Mouse (Mus musculus) hindbrain, embryonic 10.5 days (tissue): ENCODE data around the gene Uqcc2. TPM values are rescaled to one million over a fixed set of nuclear protein-coding genes. Genes with fewer than 3 reads are reported as not detected.

ENCODE experiments used
- DNase-seq: peaks from one replicate; pipeline ENCODE4 v3.0.0-alpha.2; 2017; ENCODE audit warnings: low spot score
- H3K27ac ChIP-seq: fragments of 300-500 bp; sonication (generic); 2 replicates; pipeline ENCODE4 v1.5.1; 2016; ENCODE audit warnings: mild to moderate bottlenecking, moderate library complexity
- H3K27me3 ChIP-seq: fragments of 300-500 bp; sonication (generic); 2 replicates; pipeline ENCODE4 v1.6.1; 2016; ENCODE audit warnings: mild to moderate bottlenecking; ENCODE audit not compliant: poor library complexity, insufficient read depth, severe bottlenecking
- H3K36me3 ChIP-seq: fragments of 300-500 bp; sonication (generic); 2 replicates; pipeline ENCODE4 v1.6.1; 2016; ENCODE audit warnings: mild to moderate bottlenecking, moderate library complexity
- H3K4me1 ChIP-seq: fragments of 300-500 bp; sonication (generic); replicated peaks from 2 replicates; pipeline ENCODE4 v1.6.1; 2016; ENCODE audit warnings: mild to moderate bottlenecking
- H3K4me3 ChIP-seq: fragments of 300-500 bp; sonication (generic); 2 replicates; pipeline ENCODE4 v1.5.1; 2016; ENCODE audit warnings: mild to moderate bottlenecking, moderate library complexity
- H3K9me3 ChIP-seq: fragments of 300-500 bp; sonication (generic); 2 replicates; pipeline ENCODE4 v1.6.1; 2016; ENCODE audit warnings: mild to moderate bottlenecking, moderate library complexity
- WGBS: fragments of 180-500 bp; shearing (Covaris S2); methylation state at CpG from one replicate; pipeline ENCODE4 v1.1.7; 2016; 5-methylcytosine and 5-hydroxymethylcytosine counted together
- polyA plus RNA-seq: library from polyadenylated mRNA; unstranded; fragments of >200 nt; fragmentation: Nextera tagmentation; extraction: Ambion mirVana; gene quantifications from 2 replicates; pipeline ENCODE4 v1.2.1, GENCODE M21; 2016

Uqcc2 gene
- polyA plus RNA-seq, 1 experiment from 2014 or later, result 442 TPM

DNA sequence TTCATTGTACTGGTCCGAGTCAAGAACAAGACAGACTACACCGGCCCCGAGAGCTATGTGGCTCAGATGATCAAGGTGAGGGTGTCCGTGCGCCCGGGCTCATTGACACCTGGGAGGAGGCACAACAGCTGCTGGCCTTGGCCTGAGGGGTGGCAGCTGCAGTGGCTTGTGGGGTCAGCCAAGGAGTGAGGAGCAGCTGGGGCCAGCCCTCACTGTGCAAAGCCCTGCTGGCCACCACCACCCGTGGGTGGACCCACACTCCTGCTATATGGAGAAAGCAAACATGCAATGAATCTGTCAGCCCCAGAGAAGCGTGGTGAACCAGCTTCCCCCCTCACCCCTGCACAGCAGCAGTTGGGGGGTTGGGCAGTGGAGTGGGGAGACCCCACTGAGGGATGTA lies 13.8 kb downstream of the Uqcc2 start:
- Histone ChIP-seq H3K4me1 (peaks cover 48% of the 10 kb centered on the region), H3K36me3 (peaks cover 47% of the 10 kb centered on the region), H3K27me3 (peaks cover 7% of the 10 kb centered on the region; the same call in 1 of the 2 replicates), H3K9me3 (0 out of 2 replicates have a peak, but pooled peaks cover 9% of the 10 kb centered on the region), H3K4me3 (no peak overlapping the region), H3K27ac (peak overlapping the region; percentile 69)
- no peak for DNase-seq
- WGBS, result 66% methylated on average over 8 of the region's 8 CpGs

DNA sequence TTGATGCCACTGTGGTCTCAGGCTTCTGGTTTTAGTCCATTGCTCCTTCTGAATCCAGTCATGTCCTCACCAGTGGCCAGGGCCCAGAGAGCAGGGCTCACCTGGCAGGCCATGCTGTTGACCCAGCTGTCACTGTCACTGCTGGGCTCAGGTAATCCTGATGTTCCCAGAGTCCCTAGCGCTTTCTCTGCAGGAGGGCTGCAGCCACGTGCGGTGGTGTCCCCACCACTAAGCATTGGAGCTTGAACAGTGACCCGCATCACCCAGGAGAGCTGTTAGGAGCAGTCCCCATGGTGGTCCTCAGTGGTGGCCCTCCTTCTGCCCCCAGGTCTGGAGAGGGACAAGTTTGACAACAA lies 14.2 kb downstream of the Uqcc2 start:
- Histone ChIP-seq H3K4me1 (peaks cover 51% of the 10 kb centered on the region), H3K4me3 (no peak overlapping the region), H3K9me3 (0 out of 2 replicates have a peak, but pooled peaks cover 9% of the 10 kb centered on the region), H3K27ac (no peak overlapping the region), H3K36me3 (peaks cover 46% of the 10 kb centered on the region), H3K27me3 (peaks cover 7% of the 10 kb centered on the region; the same call in 1 of the 2 replicates)
- WGBS, result 66% methylated on average over 4 of the region's 4 CpGs
- DNase-seq, result no peak

GRCm38 (mm10) chr17:27118676-27119539 lies 14.8 kb downstream of the Uqcc2 start:
- H3K27ac ChIP-seq, result no peak overlapping the region
- no peak overlapping the region for H3K4me3 ChIP-seq
- H3K4me1 ChIP-seq, result peaks cover 48% of the 10 kb centered on the region
- no peak for DNase-seq
- H3K9me3 ChIP-seq, result 0 out of 2 replicates have a peak, but pooled peaks cover 9% of the 10 kb centered on the region
- peaks cover 40% of the 10 kb centered on the region for H3K36me3 ChIP-seq
- H3K27me3 ChIP-seq, result peaks cover 7% of the 10 kb centered on the region; the same call in 1 of the 2 replicates
- WGBS, result 87% methylated on average over 25 of the region's 25 CpGs

- Histone ChIP-seq H3K4me1 (peaks cover 21% of the 10 kb centered on the region), H3K4me3 (no peak overlapping the region), H3K36me3 (0 out of 2 replicates have a peak, but pooled peaks cover 6% of the 10 kb centered on the region), H3K27me3 (no peaks in the 10 kb centered on the region), H3K9me3 (no peaks in the 10 kb centered on the region), H3K27ac (peak overlapping the region; percentile 12; the same call in 1 of the 2 replicates)
- no peak for DNase-seq
- 93% methylated on average over 7 of the region's 7 CpGs for whole genome bisulfite sequencing
Measured at GRCm38 (mm10) chr17:27110072-27110471, 23.6 kb downstream of the Uqcc2 start.

- Histone ChIP-seq H3K4me1 (peaks cover 36% of the 10 kb centered on the region), H3K27me3 (no peaks in the 10 kb centered on the region), H3K36me3 (0 out of 2 replicates have a peak, but pooled peaks cover 3% of the 10 kb centered on the region), H3K9me3 (no peaks in the 10 kb centered on the region), H3K4me3 (no peak overlapping the region), H3K27ac (no peak overlapping the region)
- DNase-seq, result no peak
- 73% methylated on average over 6 of the region's 6 CpGs for WGBS
Measured at GRCm38 (mm10) chr17:27107936-27108335, 25.8 kb downstream of the Uqcc2 start.

DNA sequence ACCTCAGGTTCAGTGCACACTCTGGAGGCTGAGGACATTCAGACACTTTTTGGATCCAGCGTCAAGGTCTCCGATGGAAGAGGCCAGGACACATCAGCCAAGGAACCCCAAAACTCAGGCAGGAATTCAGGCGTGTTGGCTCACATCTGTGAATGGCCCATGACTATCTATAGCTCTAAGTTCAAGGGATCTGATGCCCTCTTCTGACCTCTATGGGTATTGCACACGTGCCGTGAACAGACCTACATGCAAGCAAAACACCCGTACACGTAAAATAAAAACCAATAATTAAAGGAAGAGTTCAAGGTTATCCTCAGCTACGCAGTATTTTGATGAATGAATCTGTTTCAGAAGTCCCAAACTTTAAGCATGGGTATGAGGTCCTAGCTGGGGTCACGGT lies 27.0 kb downstream of the Uqcc2 start:
- H3K27me3 ChIP-seq, result no peaks in the 10 kb centered on the region
- 0 out of 2 replicates have a peak, but pooled peaks cover 3% of the 10 kb centered on the region for H3K36me3 ChIP-seq
- WGBS, result 88% methylated on average over 9 of the region's 9 CpGs
- H3K4me3 ChIP-seq, result no peak overlapping the region
- H3K27ac ChIP-seq, result no peak overlapping the region
- peaks cover 40% of the 10 kb centered on the region for H3K4me1 ChIP-seq
- peak; percentile 28 for DNase-seq
- no peaks in the 10 kb centered on the region for H3K9me3 ChIP-seq

DNA sequence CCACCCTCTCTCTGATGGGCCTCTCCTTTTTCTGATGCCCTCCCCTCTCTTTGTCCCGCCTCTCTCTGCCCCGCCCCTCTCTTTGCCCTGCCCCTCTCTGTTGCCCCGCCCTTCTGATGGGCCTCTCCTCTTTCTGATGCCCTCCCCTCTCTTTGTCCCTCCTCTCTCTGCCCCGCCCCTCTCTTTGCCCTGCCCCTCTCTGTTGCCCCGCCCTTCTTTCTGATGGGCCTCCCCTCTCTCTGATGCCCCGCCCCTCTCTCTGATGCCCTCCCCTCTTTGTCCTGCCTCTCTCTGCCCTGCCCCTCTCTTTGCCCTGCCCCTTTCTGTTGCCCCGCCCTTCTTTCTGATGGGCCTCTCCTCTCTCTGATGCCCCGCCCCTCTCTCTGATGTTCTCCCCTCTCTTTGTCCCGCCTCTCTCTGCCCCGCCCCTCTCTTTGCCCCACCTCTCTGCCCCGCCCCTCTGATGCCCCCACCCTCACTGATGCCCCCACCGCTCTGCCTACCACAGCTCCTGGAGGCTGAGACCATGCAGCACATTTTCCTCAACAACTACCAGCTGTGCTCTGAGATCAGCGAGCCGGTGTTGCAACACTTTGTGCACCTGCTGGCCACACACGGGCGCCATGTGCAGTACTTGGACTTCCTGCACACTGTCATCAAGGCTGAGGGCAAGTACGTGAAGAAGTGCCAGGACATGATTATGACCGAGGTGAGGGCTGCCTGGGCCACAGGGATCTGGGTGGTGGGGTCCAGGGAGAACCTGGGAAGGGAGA lies 27.8 kb downstream of the Uqcc2 start:
- no peak overlapping the region for H3K27ac ChIP-seq
- 0 out of 2 replicates have a peak, but pooled peaks cover 3% of the 10 kb centered on the region for H3K36me3 ChIP-seq
- WGBS, result 69% methylated on average over 16 of the region's 18 CpGs
- peaks cover 42% of the 10 kb centered on the region for H3K4me1 ChIP-seq
- H3K27me3 ChIP-seq, result no peaks in the 10 kb centered on the region
- no peak overlapping the region for H3K4me3 ChIP-seq
- DNase-seq, result no peak
- no peaks in the 10 kb centered on the region for H3K9me3 ChIP-seq

DNA sequence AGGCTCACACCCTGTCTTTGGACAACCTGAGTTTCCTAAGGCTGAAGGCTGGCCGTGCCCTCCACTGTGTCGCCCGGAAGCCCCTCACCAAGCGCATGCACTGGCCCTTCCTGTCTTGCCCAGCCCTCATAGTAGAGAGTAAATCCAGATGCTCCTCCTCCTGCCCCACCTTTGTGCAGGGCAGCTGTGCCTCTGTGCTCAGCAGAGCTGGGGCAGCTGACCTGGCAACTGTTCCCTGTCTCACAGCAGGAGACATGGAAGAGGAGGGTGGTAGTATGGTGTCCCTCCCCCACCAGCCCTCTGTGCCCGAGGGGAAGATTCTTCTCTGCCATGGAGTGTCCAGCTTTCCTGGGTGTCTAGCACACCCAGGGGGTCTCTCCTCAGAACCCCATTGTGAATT lies 32.0 kb downstream of the Uqcc2 start:
- Histone ChIP-seq H3K4me3 (no peak overlapping the region), H3K4me1 (peaks cover 54% of the 10 kb centered on the region), H3K36me3 (no peaks in the 10 kb centered on the region), H3K9me3 (no peaks in the 10 kb centered on the region), H3K27me3 (no peaks in the 10 kb centered on the region), H3K27ac (peak overlapping the region; percentile 26; the same call in 1 of the 2 replicates)
- 81% methylated on average over 5 of the region's 5 CpGs for WGBS
- DNase-seq, result no peak

GRCm38 (mm10) chr17:27095690-27096089 lies 38.0 kb downstream of the Uqcc2 start:
- H3K36me3 ChIP-seq, result no peaks in the 10 kb centered on the region
- no peaks in the 10 kb centered on the region for H3K27me3 ChIP-seq
- no peak overlapping the region for H3K4me3 ChIP-seq
- no peaks in the 10 kb centered on the region for H3K9me3 ChIP-seq
- H3K4me1 ChIP-seq, result peaks cover 37% of the 10 kb centered on the region
- H3K27ac ChIP-seq, result no peak overlapping the region
- peak; percentile 40 for DNase-seq
- 34% methylated on average over 13 of the region's 13 CpGs for WGBS

GRCm38 (mm10) chr17:27090068-27090467 lies 43.6 kb downstream of the Uqcc2 start:
- no peaks in the 10 kb centered on the region for H3K36me3 ChIP-seq
- H3K27me3 ChIP-seq, result no peaks in the 10 kb centered on the region
- peaks cover 24% of the 10 kb centered on the region for H3K4me1 ChIP-seq
- WGBS, result 81% methylated on average over 9 of the region's 9 CpGs
- H3K4me3 ChIP-seq, result no peak overlapping the region
- no peak for DNase-seq
- no peak overlapping the region for H3K27ac ChIP-seq
- no peaks in the 10 kb centered on the region for H3K9me3 ChIP-seq

GRCm38 (mm10) chr17:27087426-27087825 lies 46.3 kb downstream of the Uqcc2 start:
- 36% methylated on average over 12 of the region's 12 CpGs for WGBS
- Histone ChIP-seq H3K4me1 (peaks cover 24% of the 10 kb centered on the region), H3K27me3 (no peaks in the 10 kb centered on the region), H3K36me3 (no peaks in the 10 kb centered on the region), H3K9me3 (no peaks in the 10 kb centered on the region), H3K27ac (peak overlapping the region; percentile 51), H3K4me3 (no peak overlapping the region)
- peak; percentile 57 for DNase-seq

DNA sequence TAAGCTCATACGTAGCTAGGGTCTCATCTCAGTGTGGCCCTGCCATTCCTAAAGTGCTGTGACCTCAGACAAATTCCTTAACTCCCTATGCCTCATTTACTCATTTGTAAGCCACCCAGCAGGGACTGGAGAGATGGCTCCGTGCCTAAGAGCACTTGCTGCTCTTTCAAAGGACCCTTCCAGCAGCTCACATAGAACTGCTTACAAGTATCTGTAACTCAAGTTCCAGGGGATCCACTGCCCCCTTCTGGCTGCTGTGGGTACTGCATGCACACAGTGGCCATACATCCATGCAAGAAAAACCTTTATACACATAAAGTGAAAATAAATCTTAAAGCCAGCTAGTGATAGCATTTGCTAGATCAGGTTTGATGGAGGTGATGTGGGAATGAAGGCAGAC lies 48.0 kb downstream of the Uqcc2 start:
- 54% methylated on average over 2 of the region's 2 CpGs for WGBS
- H3K36me3 ChIP-seq, result no peaks in the 10 kb centered on the region
- H3K27ac ChIP-seq, result no peak overlapping the region
- no peaks in the 10 kb centered on the region for H3K27me3 ChIP-seq
- no peak overlapping the region for H3K4me3 ChIP-seq
- DNase-seq, result peak; percentile 62
- H3K4me1 ChIP-seq, result peaks cover 33% of the 10 kb centered on the region
- no peaks in the 10 kb centered on the region for H3K9me3 ChIP-seq

GRCm38 (mm10) chr17:27083601-27084000 lies 50.1 kb downstream of the Uqcc2 start:
- Histone ChIP-seq H3K36me3 (no peaks in the 10 kb centered on the region), H3K4me1 (peaks cover 29% of the 10 kb centered on the region), H3K27ac (no peak overlapping the region), H3K4me3 (no peak overlapping the region), H3K27me3 (no peaks in the 10 kb centered on the region), H3K9me3 (no peaks in the 10 kb centered on the region)
- DNase-seq, result no peak
- WGBS, result 77% methylated on average over 9 of the region's 9 CpGs
